Mouse (Mus musculus) gastrocnemius, adult 2 months (tissue): ENCODE measurements around the gene Gm17359. TPM values are rescaled to one million over a fixed set of nuclear protein-coding genes. Genes with fewer than 3 reads are reported as not detected.

Experiments
- DNase-seq: peaks from one replicate; pipeline ENCODE4 v3.0.0; 2022
- H3K27ac ChIP-seq: fragments of 200-600 bp; 2 replicates; pipeline ENCODE4 v1.8.1; 2022; ENCODE audit warnings: mild to moderate bottlenecking
- H3K4me3 ChIP-seq: fragments of 200-600 bp; 2 replicates; pipeline ENCODE4 v1.8.1; 2022; ENCODE audit warnings: mild to moderate bottlenecking, moderate library complexity
- CTCF ChIP-seq: fragments of 200-600 bp; IDR thresholded peaks from 2 replicates; pipeline ENCODE4 v1.8.1; 2022; ENCODE audit warnings: antibody characterized with exemption, mild to moderate bottlenecking, moderate library complexity
- intact Hi-C: fragments of 180-260 bp; cut with DNase I; formaldehyde crosslinking; loops from one replicate; pipeline ENCODE4 v1.15.1; 2025
- total RNA-seq, 2 experiments: library from RNA; stranded (reverse); gene quantifications; 2 replicates each; pipeline ENCODE4 v1.2.3; 2021

The Gm17359 gene
- total RNA-seq, 2 experiments from 2014 or later = not detected

DNA sequence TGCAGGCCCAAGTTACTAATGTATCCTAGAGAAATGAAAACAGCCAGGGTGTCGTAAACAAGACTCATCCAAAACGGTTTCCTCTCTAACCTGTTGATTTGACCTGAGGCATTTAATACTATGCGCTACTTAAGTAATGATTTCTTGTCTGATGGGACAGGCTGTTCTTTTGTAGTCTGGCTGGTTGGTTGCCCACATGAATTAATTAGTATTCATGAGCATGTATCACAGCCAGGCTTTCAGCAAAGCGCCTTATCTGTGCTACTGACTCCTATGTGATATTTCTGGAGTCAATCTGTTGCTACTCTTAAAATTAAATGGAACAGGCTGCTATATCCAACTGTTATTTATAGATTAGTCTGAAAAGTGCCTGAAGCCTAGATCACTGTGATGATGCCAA lies 138.4 kb downstream of the Gm17359 start:
- H3K27ac ChIP-seq = peak overlapping the region; percentile 86
- intact Hi-C loops = loop anchor here (5.0 kb wide), 2 partner anchors 188 to 273 kb away; partner anchors contain the start of gene Rapgef2
- no peak overlapping the region for H3K4me3 ChIP-seq
- DNase-seq = no peak
- TF ChIP-seq CTCF = no peak

- Histone ChIP-seq H3K27ac (peak overlapping the region; percentile 86), H3K4me3 (no peak overlapping the region)
- intact Hi-C loops = loop anchor here (5.0 kb wide), 1 partner anchor 274 kb away; no protein-coding TSS in a partner anchor
- peak; percentile 51 for DNase-seq
- TF ChIP-seq CTCF = no peak
Observed at GRCm38 (mm10) chr3:79475980-79476379, 139.5 kb downstream of the Gm17359 start.

DNA sequence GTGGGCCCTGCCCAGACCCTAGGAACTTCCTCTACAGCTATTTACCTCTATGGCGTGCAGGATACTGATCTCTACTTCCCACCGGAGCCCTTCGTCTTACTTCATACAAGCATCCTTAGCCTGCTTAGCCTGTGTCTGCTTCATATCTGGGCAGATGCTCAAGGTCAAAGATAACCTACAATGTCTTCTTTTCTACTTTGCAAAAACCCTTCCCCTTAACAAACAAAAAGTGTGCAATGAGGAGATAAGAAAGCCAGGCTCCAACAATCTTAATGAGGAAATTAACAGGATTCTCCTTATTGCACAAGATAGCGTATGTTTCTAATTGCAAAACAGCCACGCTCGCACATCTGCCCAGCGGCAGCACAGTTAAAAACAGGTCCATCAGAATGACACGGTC lies 141.9 kb downstream of the Gm17359 start:
- Histone ChIP-seq H3K27ac (no peak overlapping the region), H3K4me3 (no peak overlapping the region)
- no peak for DNase-seq
- intact Hi-C loops = loop anchor here (5.0 kb wide), 1 partner anchor 276 kb away; no protein-coding TSS in a partner anchor
- TF ChIP-seq CTCF = no peak

- DNase-seq = no peak
- Histone ChIP-seq H3K27ac (no peak overlapping the region), H3K4me3 (no peak overlapping the region)
- TF ChIP-seq CTCF = no peak
- intact Hi-C loops = loop anchor here (5.0 kb wide), 1 partner anchor 277 kb away; no protein-coding TSS in a partner anchor
Observed at GRCm38 (mm10) chr3:79478880-79479279, 142.4 kb downstream of the Gm17359 start.

DNA sequence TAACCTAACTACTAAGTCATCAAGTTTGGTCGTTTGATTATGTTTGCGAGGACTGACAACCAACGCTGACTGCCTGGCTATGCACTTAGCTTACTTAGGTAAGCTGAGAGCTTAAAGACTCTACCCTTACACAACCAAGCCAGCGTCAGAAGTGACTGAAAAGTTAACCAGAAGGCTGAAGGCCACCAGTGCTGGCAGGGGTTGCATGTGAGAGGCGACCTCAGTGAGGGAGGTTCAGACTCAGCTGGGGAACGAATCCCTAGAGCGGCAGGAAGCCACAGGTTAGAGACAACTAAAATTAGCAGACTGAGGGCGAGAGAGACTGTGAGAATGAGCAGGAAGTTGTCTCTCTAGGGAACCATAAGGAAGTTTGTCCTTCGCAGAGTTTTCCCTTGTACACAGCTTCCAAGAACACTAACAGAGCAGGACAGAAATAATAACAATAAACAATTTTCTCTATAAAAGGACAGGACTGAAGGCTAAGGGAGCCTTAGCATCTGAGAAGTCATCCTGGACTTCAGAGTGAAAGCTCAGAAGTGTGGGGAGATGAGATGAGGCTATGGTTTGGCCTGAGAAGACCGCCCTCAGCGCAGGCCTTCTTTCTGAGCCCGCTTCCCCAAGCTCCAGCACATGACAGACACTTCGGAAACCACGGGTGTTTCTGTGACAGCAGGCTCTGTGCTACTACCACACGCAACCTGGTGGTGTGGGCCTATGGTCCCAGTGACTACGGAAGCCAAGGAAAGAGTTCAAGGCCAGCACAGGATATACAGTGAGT lies 148.0 kb downstream of the Gm17359 start:
- DNase-seq = no peak
- H3K27ac ChIP-seq = peak overlapping the region; percentile 70
- no peak overlapping the region for H3K4me3 ChIP-seq
- intact Hi-C loops = no loop called here
- TF ChIP-seq CTCF = no peak

- Histone ChIP-seq H3K4me3 (no peak overlapping the region), H3K27ac (no peak overlapping the region)
- DNase-seq = no peak
- intact Hi-C loops = no loop called here
- TF ChIP-seq CTCF = no peak
Observed at GRCm38 (mm10) chr3:79488025-79488424, 151.6 kb downstream of the Gm17359 start.

DNA sequence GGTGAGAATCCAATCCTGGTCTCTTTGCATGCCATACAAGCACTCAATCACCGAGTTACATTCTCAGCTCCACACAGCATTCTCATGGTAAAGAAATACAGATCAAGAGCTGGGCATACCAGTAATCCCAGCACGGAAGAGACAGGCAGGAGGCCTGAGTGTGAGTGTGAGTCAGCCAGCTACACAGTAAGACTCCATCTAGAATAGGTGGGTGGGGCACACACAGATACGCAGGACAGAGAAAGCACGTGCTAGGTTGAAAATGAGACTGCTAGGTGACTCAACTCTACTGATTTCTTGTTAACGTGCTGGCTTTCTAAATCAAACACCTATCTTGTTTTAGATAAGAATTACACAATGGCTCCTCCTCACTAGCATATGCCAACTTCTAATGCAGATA lies 153.6 kb downstream of the Gm17359 start:
- no peak for DNase-seq
- intact Hi-C loops = no loop called here
- TF ChIP-seq CTCF = no peak
- Histone ChIP-seq H3K27ac (no peak overlapping the region), H3K4me3 (no peak overlapping the region)

GRCm38 (mm10) chr3:79491614-79492013 lies 155.2 kb downstream of the Gm17359 start:
- intact Hi-C loops = no loop called here
- TF ChIP-seq CTCF = no peak

DNA sequence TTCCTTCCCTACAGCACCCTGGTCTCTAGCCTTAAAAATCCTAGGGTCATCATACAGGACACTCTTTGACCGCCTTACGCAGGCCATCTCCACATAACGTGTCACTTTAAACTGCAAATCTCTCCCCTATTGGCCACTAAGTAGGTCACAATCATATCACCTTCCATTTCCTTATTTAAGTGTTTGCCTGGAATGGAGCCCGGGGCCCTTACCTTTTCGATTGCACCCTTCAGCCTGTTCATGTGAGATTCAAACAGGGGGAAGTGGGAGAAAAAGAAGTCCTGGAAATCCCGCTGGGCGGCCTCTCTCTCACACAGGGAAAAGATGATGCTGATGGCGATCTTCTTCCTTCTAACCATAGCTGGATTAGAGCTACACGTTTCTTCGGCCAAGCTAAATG lies 156.6 kb downstream of the Gm17359 start:
- H3K27ac ChIP-seq = no peak overlapping the region
- intact Hi-C loops = no loop called here
- H3K4me3 ChIP-seq = no peak overlapping the region
- TF ChIP-seq CTCF = no peak
- DNase-seq = no peak

More at GRCm38 (mm10) chr3:79491614-79492013, 155.2 kb downstream of the Gm17359 start:
- no peak for DNase-seq
- H3K4me3 ChIP-seq = no peak overlapping the region
- H3K27ac ChIP-seq = no peak overlapping the region

DNA sequence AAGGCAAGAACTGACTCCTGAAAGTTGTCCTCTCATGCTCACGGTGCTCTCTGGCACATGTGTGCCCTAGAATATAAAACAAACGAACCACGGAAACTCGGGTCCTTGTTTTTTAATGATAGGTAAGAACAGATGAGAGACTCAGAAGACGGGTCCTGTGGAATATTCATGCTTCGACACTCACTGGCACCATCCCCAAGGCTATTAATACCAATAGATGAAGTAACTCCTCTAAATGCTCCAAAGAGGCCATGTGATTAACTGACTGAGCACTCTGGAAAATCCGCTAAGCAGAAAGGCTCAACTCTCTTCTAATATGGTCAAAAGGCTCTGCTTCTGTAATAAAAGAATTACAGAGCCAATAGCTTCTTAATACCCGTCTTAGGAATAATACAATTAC lies 157.6 kb downstream of the Gm17359 start:
- Histone ChIP-seq H3K27ac (peak overlapping the region; percentile 52), H3K4me3 (no peak overlapping the region)
- intact Hi-C loops = loop anchor here (2.0 kb wide), 1 partner anchor 273 kb away; no protein-coding TSS in a partner anchor
- TF ChIP-seq CTCF = no peak
- DNase-seq = no peak

DNA sequence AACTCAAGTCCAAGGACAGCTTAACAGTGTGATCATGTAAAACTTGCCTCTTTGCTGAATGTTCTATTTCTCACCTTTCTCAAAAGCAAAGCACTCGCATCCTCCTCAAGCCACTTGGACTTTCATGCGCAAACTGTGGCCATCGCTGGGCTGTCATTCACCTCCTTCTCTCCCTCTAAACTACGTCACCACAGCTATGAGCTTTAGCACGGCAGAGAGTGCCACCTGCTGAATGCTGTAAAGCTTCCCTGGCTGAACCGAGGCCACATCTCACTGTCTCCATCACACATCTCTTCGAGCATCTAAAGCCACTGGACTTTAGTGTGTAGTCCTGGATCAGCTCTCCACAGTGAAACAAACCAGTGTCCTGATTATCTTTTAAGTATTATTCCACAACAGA lies 158.7 kb downstream of the Gm17359 start:
- intact Hi-C loops = loop anchor here (2.0 to 5.0 kb wide), 3 partner anchors 208 to 293 kb away; partner anchors contain the start of gene Rapgef2
- peak; percentile 62 for TF ChIP-seq CTCF
- DNase-seq = no peak
- H3K4me3 ChIP-seq = no peak overlapping the region
- no peak overlapping the region for H3K27ac ChIP-seq

DNA sequence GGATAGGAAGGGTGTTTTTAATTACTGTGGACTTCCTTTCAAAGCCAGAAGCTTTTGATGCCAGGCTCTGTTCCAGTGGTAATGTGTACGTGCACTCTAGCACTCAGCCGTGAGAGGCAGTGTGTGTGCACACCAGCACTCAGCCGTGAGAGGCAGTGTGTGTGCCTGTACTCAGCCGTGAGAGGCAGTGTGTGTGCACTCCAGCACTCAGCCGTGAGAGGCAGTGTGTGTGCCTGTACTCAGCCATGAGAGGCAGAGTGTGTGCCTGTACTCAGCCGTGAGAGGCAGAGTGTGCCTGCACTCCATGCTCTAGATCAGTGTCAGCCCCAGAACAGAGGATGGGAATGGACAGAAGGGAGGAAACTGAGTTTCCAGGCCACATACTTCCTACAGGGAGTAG lies 160.2 kb downstream of the Gm17359 start:
- no peak for TF ChIP-seq CTCF
- intact Hi-C loops = loop anchor here (5.0 kb wide), 2 partner anchors 209 to 294 kb away; partner anchors contain the start of gene Rapgef2
- Histone ChIP-seq H3K27ac (no peak overlapping the region), H3K4me3 (no peak overlapping the region)
- DNase-seq = no peak

DNA sequence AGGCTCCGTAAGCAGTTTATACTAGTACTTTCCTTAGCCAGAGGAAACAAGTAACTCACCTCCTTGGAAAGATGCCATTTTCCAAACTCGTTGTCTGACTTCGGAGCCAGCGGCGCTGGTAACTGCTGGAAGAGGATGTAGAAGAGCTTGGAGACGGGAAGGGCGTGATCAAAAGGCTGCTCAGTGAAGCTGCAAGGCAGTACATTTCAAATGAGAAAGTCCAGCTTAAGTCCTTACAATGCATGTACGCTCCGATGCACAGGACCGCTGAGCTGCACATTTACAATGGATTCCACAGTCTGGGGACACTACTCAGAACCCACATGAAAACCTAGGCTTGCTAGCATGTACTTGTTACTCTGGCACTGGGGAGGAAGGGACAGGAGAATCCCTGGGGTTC lies 163.8 kb downstream of the Gm17359 start:
- no peak overlapping the region for H3K4me3 ChIP-seq
- H3K27ac ChIP-seq = peak overlapping the region; percentile 24; the same call in 1 of the 2 replicates
- peak; percentile 24 for DNase-seq
- no peak for TF ChIP-seq CTCF
- intact Hi-C loops = loop anchor here (5.0 kb wide), 1 partner anchor 87 kb away; no protein-coding TSS in a partner anchor
